Mouse (Mus musculus): ENCODE results near the gene Zfp91.
"Not testable (repeated sequence)": the region's sequence is repeated elsewhere in the genome, so short reads cannot be mapped to it uniquely, and the experiment has no call there.

The Zfp91 gene

GRCm38 (mm10) chr19:12795110-12795509, 816 bp downstream of the Zfp91 start:
- in situ Hi-C loops (cut with MboI; ENCODE audit: low sequenced_read_pairs), result no loop called here

- in situ Hi-C loops (cut with MboI; ENCODE audit: low sequenced_read_pairs), result no loop called here
Measured at GRCm38 (mm10) chr19:12794056-12795044, 1.6 kb downstream of the Zfp91 start.

- in situ Hi-C loops (cut with MboI; ENCODE audit: low sequenced_read_pairs), result no loop called here
Measured at GRCm38 (mm10) chr19:12792374-12792773, 3.6 kb downstream of the Zfp91 start.

GRCm38 (mm10) chr19:12787721-12788120, 8.2 kb downstream of the Zfp91 start:
- in situ Hi-C loops (cut with MboI; ENCODE audit: low sequenced_read_pairs), result no loop called here

GRCm38 (mm10) chr19:12786803-12787395, 9.0 kb downstream of the Zfp91 start:
- in situ Hi-C loops (cut with MboI; ENCODE audit: low sequenced_read_pairs), result no loop called here

GRCm38 (mm10) chr19:12780437-12780836, 15.5 kb downstream of the Zfp91 start:
- in situ Hi-C loops (cut with MboI; ENCODE audit: low sequenced_read_pairs), result no loop called here

GRCm38 (mm10) chr19:12770888-12771287, 25.0 kb downstream of the Zfp91 start:
- in situ Hi-C loops (cut with MboI; ENCODE audit: low sequenced_read_pairs), result no loop called here

- in situ Hi-C loops (cut with MboI; ENCODE audit: low sequenced_read_pairs), result loop anchor here (10.0 kb wide), 1 partner anchor 59 kb away; no protein-coding TSS in a partner anchor
Measured at GRCm38 (mm10) chr19:12765308-12765707, 30.6 kb downstream of the Zfp91 start, which contains the start of gene Cntf. Cntf (minus strand) TSS chr19:12765632.

GRCm38 (mm10) chr19:12762212-12763130, 33.5 kb downstream of the Zfp91 start:
- in situ Hi-C loops (cut with MboI; ENCODE audit: low sequenced_read_pairs), result loop anchor here (10.0 kb wide), 1 partner anchor 62 kb away; no protein-coding TSS in a partner anchor

- in situ Hi-C loops (cut with MboI; ENCODE audit: low sequenced_read_pairs), result loop anchor here (10.0 kb wide), 1 partner anchor 65 kb away; no protein-coding TSS in a partner anchor
Measured at GRCm38 (mm10) chr19:12759656-12760055, 36.3 kb downstream of the Zfp91 start.

- in situ Hi-C loops (cut with MboI; ENCODE audit: low sequenced_read_pairs), result no loop called here
Measured at GRCm38 (mm10) chr19:12758936-12759478, 36.9 kb downstream of the Zfp91 start.

- in situ Hi-C loops (cut with MboI; ENCODE audit: low sequenced_read_pairs), result no loop called here
Measured at GRCm38 (mm10) chr19:12756286-12756685, 39.6 kb downstream of the Zfp91 start.

- in situ Hi-C loops (cut with MboI; ENCODE audit: low sequenced_read_pairs), result no loop called here
Measured at GRCm38 (mm10) chr19:12731950-12732349, 64.0 kb downstream of the Zfp91 start.

- in situ Hi-C loops (cut with MboI; ENCODE audit: low sequenced_read_pairs), result no loop called here
Measured at GRCm38 (mm10) chr19:12731036-12731435, 64.9 kb downstream of the Zfp91 start.

GRCm38 (mm10) chr19:12725851-12726250, 70.1 kb downstream of the Zfp91 start:
- in situ Hi-C loops (cut with MboI; ENCODE audit: low sequenced_read_pairs), result no loop called here

GRCm38 (mm10) chr19:12722308-12722707, 73.6 kb downstream of the Zfp91 start:
- in situ Hi-C loops (cut with MboI; ENCODE audit: low sequenced_read_pairs), result no loop called here

GRCm38 (mm10) chr19:12721596-12721995, 74.3 kb downstream of the Zfp91 start:
- in situ Hi-C loops (cut with MboI; ENCODE audit: low sequenced_read_pairs), result not testable (repeated sequence)

GRCm38 (mm10) chr19:12720919-12721318, 75.0 kb downstream of the Zfp91 start:
- in situ Hi-C loops (cut with MboI; ENCODE audit: low sequenced_read_pairs), result not testable (repeated sequence)

GRCm38 (mm10) chr19:12720463-12720862, 75.5 kb downstream of the Zfp91 start:
- in situ Hi-C loops (cut with MboI; ENCODE audit: low sequenced_read_pairs), result no loop called here

- in situ Hi-C loops (cut with MboI; ENCODE audit: low sequenced_read_pairs), result no loop called here
Measured at GRCm38 (mm10) chr19:12719189-12719588, 76.7 kb downstream of the Zfp91 start.
